Mouse (Mus musculus) left cerebral cortex, adult 8-10 months (tissue): Measurements from ENCODE around the gene Scel. TPM values are rescaled to one million over a fixed set of nuclear protein-coding genes. Genes with fewer than 3 reads are reported as not detected.
A peak's percentile ranks its signal among the peaks of the same experiment; 100 is the strongest.
"Not testable (repeated sequence)": the region's sequence is repeated elsewhere in the genome, so short reads cannot be mapped to it uniquely, and the experiment has no call there.

ENCODE experiments used
- DNase-seq, 2 experiments: peaks; one replicate each; pipeline ENCODE4 v3.0.0; 2022; ENCODE audit warnings: low spot score in 2 of 2
- total RNA-seq, 4 experiments: library from RNA; stranded (reverse); gene quantifications; 2 replicates each; pipeline ENCODE4 v1.2.4; 2022

The Scel gene
- 1 to 10 TPM; 1.2 to 1.5 (median 1.4) TPM for total RNA-seq

GRCm38 (mm10) chr14:103512802-103513472 is at the start of gene Scel:
TSS of gene Scel (plus strand) at chr14:103513342.
- DNase-seq: peak in 1 of 2 experiments; percentile 42

- DNase-seq: no peak
Measured at GRCm38 (mm10) chr14:103468691-103469463, 44.3 kb upstream of the Scel start.

GRCm38 (mm10) chr14:103469464-103470015 is 43.6 kb upstream of the Scel start:
- DNase-seq: peak; percentile 45 to 47

GRCm38 (mm10) chr14:103471074-103471778 is 41.9 kb upstream of the Scel start:
- peak in 1 of 2 experiments; percentile 51 for DNase-seq

GRCm38 (mm10) chr14:103471806-103472553 is 41.2 kb upstream of the Scel start:
- peak; percentile 47 to 90 for DNase-seq

- no peak for DNase-seq
Measured at GRCm38 (mm10) chr14:103472554-103472905, 40.6 kb upstream of the Scel start.

- DNase-seq: no peak
Measured at GRCm38 (mm10) chr14:103475312-103475711, 37.8 kb upstream of the Scel start.

GRCm38 (mm10) chr14:103476232-103476631 is 36.9 kb upstream of the Scel start:
- not testable (repeated sequence) for DNase-seq

GRCm38 (mm10) chr14:103477281-103477680 is 35.9 kb upstream of the Scel start:
- DNase-seq: no peak

GRCm38 (mm10) chr14:103477959-103478358 is 35.2 kb upstream of the Scel start:
- no peak for DNase-seq

- DNase-seq: no peak
Measured at GRCm38 (mm10) chr14:103479446-103479845, 33.7 kb upstream of the Scel start.

GRCm38 (mm10) chr14:103481514-103481913 is 31.6 kb upstream of the Scel start:
- DNase-seq: no peak

GRCm38 (mm10) chr14:103485671-103486070 is 27.5 kb upstream of the Scel start:
- DNase-seq: no peak

GRCm38 (mm10) chr14:103486974-103487373 is 26.2 kb upstream of the Scel start:
- DNase-seq: no peak

GRCm38 (mm10) chr14:103488659-103489058 is 24.5 kb upstream of the Scel start:
- DNase-seq: no peak

- no peak for DNase-seq
Measured at GRCm38 (mm10) chr14:103498199-103498598, 14.9 kb upstream of the Scel start.

GRCm38 (mm10) chr14:103498613-103499012 is 14.5 kb upstream of the Scel start:
- no peak for DNase-seq

GRCm38 (mm10) chr14:103499060-103499459 is 14.1 kb upstream of the Scel start:
- no peak for DNase-seq

- no peak for DNase-seq
Measured at GRCm38 (mm10) chr14:103500309-103500708, 12.8 kb upstream of the Scel start.

- no peak for DNase-seq
Measured at GRCm38 (mm10) chr14:103500941-103501340, 12.2 kb upstream of the Scel start.

GRCm38 (mm10) chr14:103504514-103504913 is 8.6 kb upstream of the Scel start:
- no peak for DNase-seq
